Mouse (Mus musculus) kidney, embryonic 14.5 days (tissue): ENCODE data around the gene Kmo. TPM values are rescaled to one million over a fixed set of nuclear protein-coding genes. Genes with fewer than 3 reads are reported as not detected.

Experiments used
- ATAC-seq: fragments of 200-750 bp; cut with Nextera tagmentation; 2 replicates; pipeline ENCODE4 v1.8.0; 2017; ENCODE audit warnings: moderate number of reproducible peaks, mild to moderate bottlenecking, moderate TSS enrichment, moderate library complexity; ENCODE audit not compliant: low FRiP score, low TSS enrichment
- H3K27ac ChIP-seq: fragments of 300-500 bp; sonication (generic); 2 replicates; pipeline ENCODE4 v1.5.1; 2014; ENCODE audit warnings: low read depth, mild to moderate bottlenecking, low read length, moderate library complexity, mixed read lengths
- H3K27me3 ChIP-seq: fragments of 300-500 bp; sonication (generic); 2 replicates; pipeline ENCODE4 v1.6.1; 2014; ENCODE audit warnings: mild to moderate bottlenecking, low read length; ENCODE audit not compliant: control insufficient read depth, insufficient read depth
- H3K36me3 ChIP-seq: fragments of 300-500 bp; sonication (generic); 2 replicates; pipeline ENCODE4 v1.6.1; 2014; ENCODE audit warnings: low read length, mixed read lengths; ENCODE audit not compliant: control insufficient read depth, insufficient read depth
- H3K4me1 ChIP-seq: fragments of 300-500 bp; sonication (generic); 2 replicates; pipeline ENCODE4 v1.6.1; 2014; ENCODE audit warnings: low read length, mixed read lengths; ENCODE audit not compliant: control insufficient read depth, insufficient read depth
- H3K4me2 ChIP-seq: fragments of 300-500 bp; sonication (generic); replicated peaks from 2 replicates; pipeline ENCODE4 v1.6.1; 2014; ENCODE audit warnings: low read depth, mild to moderate bottlenecking, low read length
- H3K4me3 ChIP-seq: fragments of 300-500 bp; sonication (generic); 2 replicates; pipeline ENCODE4 v1.5.1; 2014; ENCODE audit warnings: mild to moderate bottlenecking, low read length
- H3K9ac ChIP-seq: fragments of 300-500 bp; sonication (generic); 2 replicates; pipeline ENCODE4 v1.6.1; 2014; ENCODE audit warnings: low read depth, mild to moderate bottlenecking, low read length, moderate library complexity
- H3K9me3 ChIP-seq: fragments of 300-500 bp; sonication (generic); 2 replicates; pipeline ENCODE4 v1.6.1; 2016; ENCODE audit warnings: low read length; ENCODE audit not compliant: control insufficient read depth
- WGBS: fragments of 180-500 bp; shearing (Covaris S2); extraction: QIAGEN DNeasy Blood & Tissue Kit; methylation state at CpG from one replicate; pipeline ENCODE4 v1.1.7; 2014; 5-methylcytosine and 5-hydroxymethylcytosine counted together
- polyA plus RNA-seq: library from polyadenylated mRNA; unstranded; fragments of >200 nt; fragmentation: Nextera tagmentation; extraction: Ambion mirVana; gene quantifications from 2 replicates; pipeline ENCODE4 v1.2.1, GENCODE M21; 2014

The Kmo gene
- polyA plus RNA-seq, 1 experiment from 2014 or later = not detected

GRCm38 (mm10) chr1:175625990-175626692 is 6.0 kb downstream of the Kmo start:
- WGBS = 82% methylated on average over 1 of the region's 1 CpGs
- no peaks in the 10 kb centered on the region for H3K27me3 ChIP-seq
- 0 out of 2 replicates have a peak, but pooled peaks cover 2% of the 10 kb centered on the region for H3K36me3 ChIP-seq
- peaks cover 7% of the 10 kb centered on the region; the same call in 1 of the 2 replicates for H3K4me1 ChIP-seq
- H3K4me3 ChIP-seq = peak overlapping the region; percentile 84
- no peak overlapping the region for H3K9ac ChIP-seq
- peak overlapping the region; percentile 48 for H3K4me2 ChIP-seq
- peak; percentile 37; the same call in 1 of the 2 replicates for ATAC-seq
- H3K27ac ChIP-seq = no peak overlapping the region
- no peaks in the 10 kb centered on the region for H3K9me3 ChIP-seq

DNA sequence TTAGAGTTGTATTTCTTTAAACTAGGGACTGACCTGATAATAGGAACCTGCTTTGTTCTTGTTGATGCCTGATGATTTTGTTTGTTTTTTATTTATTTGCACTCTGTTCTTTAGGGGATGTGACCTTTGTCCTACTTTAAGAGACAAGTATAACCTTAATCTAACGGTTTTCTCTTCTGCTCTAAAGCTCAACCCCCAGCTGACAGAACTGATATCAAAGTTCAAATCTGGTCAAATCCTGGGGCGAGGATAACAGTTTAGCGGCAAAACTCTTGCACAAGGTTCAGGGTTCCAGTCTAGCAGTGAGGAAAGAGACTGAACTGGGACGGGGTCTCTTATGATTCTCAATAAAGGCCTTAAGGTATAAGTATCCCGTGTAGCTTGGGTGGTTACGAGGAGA is 9.1 kb downstream of the Kmo start:
- H3K9ac ChIP-seq = no peak overlapping the region
- H3K4me2 ChIP-seq = no peak overlapping the region
- H3K4me3 ChIP-seq = no peak overlapping the region
- H3K27me3 ChIP-seq = no peaks in the 10 kb centered on the region
- no peak overlapping the region for H3K27ac ChIP-seq
- peaks cover 5% of the 10 kb centered on the region; the same call in 1 of the 2 replicates for H3K4me1 ChIP-seq
- no peaks in the 10 kb centered on the region for H3K36me3 ChIP-seq
- no peak for ATAC-seq
- 86% methylated on average over 6 of the region's 6 CpGs for WGBS
- H3K9me3 ChIP-seq = no peaks in the 10 kb centered on the region

DNA sequence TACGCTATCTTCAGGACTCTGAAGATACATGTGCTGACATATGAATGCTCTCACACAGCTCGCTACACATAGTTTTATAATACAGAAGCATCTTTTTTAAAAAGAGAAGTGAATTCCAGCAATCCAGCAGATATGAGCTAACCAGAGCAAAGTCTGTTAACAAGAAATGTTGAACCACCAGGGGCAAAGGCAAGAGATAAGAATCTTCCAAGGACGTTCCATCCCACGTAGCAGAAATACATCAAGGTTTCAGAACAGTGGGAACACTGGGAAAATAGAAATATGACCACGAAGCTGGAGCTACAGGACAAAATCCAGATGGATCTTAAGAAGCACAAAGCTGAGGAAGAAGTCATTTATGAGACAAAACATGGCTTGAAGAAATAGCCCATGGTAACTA is 10.2 kb downstream of the Kmo start:
- H3K27ac ChIP-seq = no peak overlapping the region
- H3K4me3 ChIP-seq = no peak overlapping the region
- ATAC-seq = no peak

GRCm38 (mm10) chr1:175631080-175631479 is 10.9 kb downstream of the Kmo start:
- Histone ChIP-seq H3K9ac (no peak overlapping the region), H3K9me3 (no peaks in the 10 kb centered on the region), H3K4me2 (no peak overlapping the region), H3K4me1 (no peaks in the 10 kb centered on the region), H3K36me3 (no peaks in the 10 kb centered on the region), H3K27ac (no peak overlapping the region), H3K27me3 (no peaks in the 10 kb centered on the region), H3K4me3 (no peak overlapping the region)
- WGBS = 87% methylated on average over 3 of the region's 3 CpGs
- ATAC-seq = no peak

More for the DNA sequence above, 10.2 kb downstream of the Kmo start:
- no peak overlapping the region for H3K9ac ChIP-seq
- 76% methylated on average over 5 of the region's 5 CpGs for WGBS
- no peaks in the 10 kb centered on the region for H3K36me3 ChIP-seq
- H3K4me2 ChIP-seq = no peak overlapping the region
- no peaks in the 10 kb centered on the region for H3K9me3 ChIP-seq
- H3K4me1 ChIP-seq = no peaks in the 10 kb centered on the region
- no peaks in the 10 kb centered on the region for H3K27me3 ChIP-seq

DNA sequence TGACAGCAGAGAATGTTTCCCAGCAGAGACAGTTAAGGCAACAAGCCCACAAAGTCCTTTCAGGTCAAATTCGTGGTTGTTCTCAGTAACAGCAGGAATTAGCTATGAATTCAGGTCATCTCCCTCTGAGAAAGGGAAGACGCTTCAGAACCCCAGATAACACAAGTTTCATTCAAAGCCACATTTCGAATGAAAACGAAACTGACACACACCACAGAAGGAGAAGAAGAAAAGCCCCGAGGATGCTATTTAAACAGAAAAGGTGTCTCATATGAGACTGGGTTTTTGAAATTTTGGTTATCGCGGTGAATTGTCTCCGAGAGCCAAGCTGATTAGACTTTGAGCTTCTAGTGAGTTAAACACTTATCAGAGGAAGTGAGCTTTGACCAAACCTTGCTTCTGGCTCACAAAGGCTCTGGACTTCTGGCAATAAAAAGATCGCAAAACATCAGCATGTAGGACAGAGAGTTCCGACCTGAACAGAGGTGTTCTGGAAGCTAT is 11.6 kb downstream of the Kmo start:
- Histone ChIP-seq H3K36me3 (no peaks in the 10 kb centered on the region), H3K27ac (no peak overlapping the region), H3K27me3 (no peaks in the 10 kb centered on the region), H3K4me3 (no peak overlapping the region), H3K9ac (no peak overlapping the region), H3K4me1 (no peaks in the 10 kb centered on the region), H3K4me2 (no peak overlapping the region), H3K9me3 (no peaks in the 10 kb centered on the region)
- no peak for ATAC-seq
- 82% methylated on average over 10 of the region's 10 CpGs for WGBS

DNA sequence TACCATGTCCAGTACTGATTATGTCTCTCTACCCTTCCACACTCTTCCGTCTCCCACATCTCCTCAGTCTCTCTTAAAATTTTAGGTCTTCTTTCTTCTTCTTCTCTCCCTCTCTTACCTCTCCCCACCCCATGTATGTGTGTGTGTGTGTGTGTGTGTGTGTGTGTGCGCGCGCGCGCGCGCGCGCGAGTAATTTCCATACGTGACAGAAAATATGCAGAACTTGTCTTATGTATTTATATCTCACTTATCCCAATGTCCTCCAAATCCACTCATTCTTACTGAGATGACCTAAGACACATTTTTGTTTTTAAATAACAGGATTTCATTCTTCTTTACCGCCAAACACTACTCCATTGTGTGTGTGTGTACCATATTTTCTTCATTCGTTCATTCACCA is 12.3 kb downstream of the Kmo start:
- no peaks in the 10 kb centered on the region for H3K36me3 ChIP-seq
- H3K9ac ChIP-seq = no peak overlapping the region
- no peaks in the 10 kb centered on the region for H3K27me3 ChIP-seq
- no peak overlapping the region for H3K4me3 ChIP-seq
- H3K4me2 ChIP-seq = no peak overlapping the region
- no peaks in the 10 kb centered on the region for H3K4me1 ChIP-seq
- 96% methylated on average over 14 of the region's 14 CpGs for WGBS
- no peak for ATAC-seq
- H3K27ac ChIP-seq = no peak overlapping the region
- no peaks in the 10 kb centered on the region for H3K9me3 ChIP-seq

DNA sequence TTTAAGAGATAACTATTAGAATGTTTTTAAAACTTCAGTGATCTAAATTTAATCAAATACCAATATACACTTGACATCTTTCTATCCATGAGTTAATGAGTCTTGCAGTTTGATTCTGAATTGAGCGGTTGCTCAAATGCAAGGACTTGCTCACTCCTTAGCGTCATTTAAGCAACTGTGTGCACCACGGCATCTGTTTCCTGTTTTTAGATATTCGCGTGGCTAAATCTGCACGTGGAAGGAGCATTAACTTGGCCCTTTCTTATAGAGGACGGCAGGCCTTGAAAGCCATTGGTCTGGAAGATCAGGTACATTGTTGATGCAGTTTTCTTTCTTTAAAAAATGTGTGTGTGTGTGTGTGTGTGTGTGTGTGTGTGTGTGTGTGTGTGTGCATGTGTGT is 17.5 kb downstream of the Kmo start:
- Histone ChIP-seq H3K9ac (no peak overlapping the region), H3K27me3 (no peaks in the 10 kb centered on the region), H3K4me2 (no peak overlapping the region), H3K27ac (no peak overlapping the region), H3K4me3 (no peak overlapping the region), H3K9me3 (no peaks in the 10 kb centered on the region), H3K4me1 (no peaks in the 10 kb centered on the region), H3K36me3 (no peaks in the 10 kb centered on the region)
- WGBS = 81% methylated on average over 7 of the region's 7 CpGs
- no peak for ATAC-seq

DNA sequence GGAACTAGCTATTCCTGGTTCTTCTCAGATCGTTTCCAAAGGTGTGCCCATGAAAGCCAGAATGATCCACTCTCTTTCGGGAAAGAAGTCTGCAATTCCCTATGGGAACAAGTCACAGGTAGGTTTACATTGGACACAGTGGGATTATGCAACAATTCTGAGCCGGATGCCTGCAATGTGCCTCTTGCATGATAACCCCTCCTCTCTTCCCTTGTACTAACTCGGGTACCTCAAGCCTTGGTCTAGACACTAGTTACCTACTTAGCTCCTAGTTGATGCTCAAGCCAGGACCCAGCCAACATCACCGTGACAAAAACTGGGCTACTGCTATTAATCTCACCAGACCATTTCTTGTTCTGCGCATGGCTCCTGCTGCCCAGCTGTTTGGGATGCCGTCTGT is 18.9 kb downstream of the Kmo start:
- H3K9ac ChIP-seq = no peak overlapping the region
- no peak overlapping the region for H3K27ac ChIP-seq
- no peak overlapping the region for H3K4me2 ChIP-seq
- 90% methylated on average over 7 of the region's 7 CpGs for WGBS
- no peak overlapping the region for H3K4me3 ChIP-seq
- no peaks in the 10 kb centered on the region for H3K9me3 ChIP-seq
- no peaks in the 10 kb centered on the region for H3K4me1 ChIP-seq
- H3K27me3 ChIP-seq = no peaks in the 10 kb centered on the region
- no peaks in the 10 kb centered on the region for H3K36me3 ChIP-seq
- no peak for ATAC-seq

GRCm38 (mm10) chr1:175640435-175641150 is 20.4 kb downstream of the Kmo start:
- Histone ChIP-seq H3K36me3 (no peaks in the 10 kb centered on the region), H3K9me3 (no peaks in the 10 kb centered on the region), H3K27ac (no peak overlapping the region), H3K4me1 (no peaks in the 10 kb centered on the region), H3K4me3 (no peak overlapping the region), H3K9ac (no peak overlapping the region), H3K4me2 (no peak overlapping the region), H3K27me3 (no peaks in the 10 kb centered on the region)
- 81% methylated on average over 6 of the region's 6 CpGs for WGBS
- no peak for ATAC-seq
